Mouse (Mus musculus): Measurements from ENCODE around the gene Gm20431. TPM values are rescaled to one million over a fixed set of nuclear protein-coding genes. Genes with fewer than 3 reads are reported as not detected.

Gm20431 gene
- polyA plus RNA-seq, 1 experiment from 2014 or later: 8.2 TPM

GRCm38 (mm10) chr2:167685865-167686264, 24.6 kb upstream of the Gm20431 start:
- peaks cover 23% of the 10 kb centered on the region for H3K27me3 ChIP-seq (replicated peaks; ENCODE audit: control insufficient read depth, insufficient read depth, low read length)

GRCm38 (mm10) chr2:167685137-167685536, 23.8 kb upstream of the Gm20431 start:
- H3K36me3 ChIP-seq (ENCODE audit: control insufficient read depth, insufficient read depth): no peaks in the 10 kb centered on the region
- H3K9ac ChIP-seq (replicated peaks; ENCODE audit: low read depth, low read length): no peak overlapping the region
- H3K27me3 ChIP-seq (replicated peaks; ENCODE audit: control insufficient read depth, insufficient read depth, low read length): peaks cover 17% of the 10 kb centered on the region
- peaks cover 9% of the 10 kb centered on the region for H3K4me1 ChIP-seq (replicated peaks; ENCODE audit: control insufficient read depth, insufficient read depth, low read length)
- WGBS: 9% methylated on average over 8 of the region's 8 CpGs
- no peak overlapping the region for H3K4me3 ChIP-seq (replicated peaks; ENCODE audit: low read length)
- no peak overlapping the region for H3K4me2 ChIP-seq (ENCODE audit: low read length)
- H3K27ac ChIP-seq (ENCODE audit: low read length): no peak overlapping the region
- peak; percentile 43 for ATAC-seq
- H3K9me3 ChIP-seq (ENCODE audit: control insufficient read depth, low read length): no peaks in the 10 kb centered on the region

More at GRCm38 (mm10) chr2:167685865-167686264, 24.6 kb upstream of the Gm20431 start:
- Histone ChIP-seq H3K4me3 (replicated peaks; ENCODE audit: low read length) (no peak overlapping the region), H3K4me1 (replicated peaks; ENCODE audit: control insufficient read depth, insufficient read depth, low read length) (peaks cover 9% of the 10 kb centered on the region), H3K36me3 (ENCODE audit: control insufficient read depth, insufficient read depth) (no peaks in the 10 kb centered on the region), H3K27ac (ENCODE audit: low read length) (no peak overlapping the region), H3K9me3 (ENCODE audit: control insufficient read depth, low read length) (no peaks in the 10 kb centered on the region), H3K9ac (replicated peaks; ENCODE audit: low read depth, low read length) (no peak overlapping the region), H3K4me2 (ENCODE audit: low read length) (no peak overlapping the region)
- ATAC-seq: no peak
- WGBS: 83% methylated on average over 3 of the region's 3 CpGs

- Histone ChIP-seq H3K36me3 (ENCODE audit: control insufficient read depth, insufficient read depth) (no peaks in the 10 kb centered on the region), H3K27me3 (replicated peaks; ENCODE audit: control insufficient read depth, insufficient read depth, low read length) (peaks cover 5% of the 10 kb centered on the region; the same call in 1 of the 2 replicates), H3K9me3 (ENCODE audit: control insufficient read depth, low read length) (no peaks in the 10 kb centered on the region), H3K27ac (ENCODE audit: low read length) (no peak overlapping the region), H3K9ac (replicated peaks; ENCODE audit: low read depth, low read length) (no peak overlapping the region), H3K4me3 (replicated peaks; ENCODE audit: low read length) (no peak overlapping the region), H3K4me1 (replicated peaks; ENCODE audit: control insufficient read depth, insufficient read depth, low read length) (no peaks in the 10 kb centered on the region; the same call in 1 of the 2 replicates), H3K4me2 (ENCODE audit: low read length) (no peak overlapping the region)
- ATAC-seq: no peak
- WGBS: 77% methylated on average over 3 of the region's 3 CpGs
Observed at GRCm38 (mm10) chr2:167683721-167684120, 22.4 kb upstream of the Gm20431 start.

DNA sequence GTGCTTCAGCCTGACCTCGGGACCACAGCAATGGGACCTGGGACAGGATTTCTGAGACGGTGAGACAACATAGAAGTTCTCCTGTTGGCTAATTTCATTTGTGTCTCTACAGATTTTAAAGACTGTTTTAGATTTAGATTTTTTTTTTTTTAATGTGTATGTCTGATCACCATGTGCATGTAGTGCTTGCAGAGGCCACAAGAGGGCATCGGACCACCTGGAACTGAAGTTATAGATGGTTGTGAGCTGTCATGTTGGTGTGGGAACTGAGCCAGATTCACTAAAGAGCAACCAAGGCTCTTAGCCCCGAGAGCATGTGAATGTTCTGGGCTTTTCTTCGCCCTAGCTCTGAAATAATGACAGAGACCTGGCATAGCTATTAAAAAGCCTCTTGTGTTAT, 19.4 kb upstream of the Gm20431 start:
- H3K4me2 ChIP-seq (ENCODE audit: low read length): no peak overlapping the region
- 50% methylated on average over 5 of the region's 5 CpGs for WGBS
- no peaks in the 10 kb centered on the region for H3K9me3 ChIP-seq (ENCODE audit: control insufficient read depth, low read length)
- ATAC-seq: no peak
- H3K27me3 ChIP-seq (replicated peaks; ENCODE audit: control insufficient read depth, insufficient read depth, low read length): 0 out of 2 replicates have a peak, but pooled peaks cover 1% of the 10 kb centered on the region
- no peak overlapping the region for H3K4me3 ChIP-seq (replicated peaks; ENCODE audit: low read length)
- H3K27ac ChIP-seq (ENCODE audit: low read length): no peak overlapping the region
- no peak overlapping the region for H3K9ac ChIP-seq (replicated peaks; ENCODE audit: low read depth, low read length)
- no peaks in the 10 kb centered on the region for H3K36me3 ChIP-seq (ENCODE audit: control insufficient read depth, insufficient read depth)
- no peaks in the 10 kb centered on the region for H3K4me1 ChIP-seq (replicated peaks; ENCODE audit: control insufficient read depth, insufficient read depth, low read length)

DNA sequence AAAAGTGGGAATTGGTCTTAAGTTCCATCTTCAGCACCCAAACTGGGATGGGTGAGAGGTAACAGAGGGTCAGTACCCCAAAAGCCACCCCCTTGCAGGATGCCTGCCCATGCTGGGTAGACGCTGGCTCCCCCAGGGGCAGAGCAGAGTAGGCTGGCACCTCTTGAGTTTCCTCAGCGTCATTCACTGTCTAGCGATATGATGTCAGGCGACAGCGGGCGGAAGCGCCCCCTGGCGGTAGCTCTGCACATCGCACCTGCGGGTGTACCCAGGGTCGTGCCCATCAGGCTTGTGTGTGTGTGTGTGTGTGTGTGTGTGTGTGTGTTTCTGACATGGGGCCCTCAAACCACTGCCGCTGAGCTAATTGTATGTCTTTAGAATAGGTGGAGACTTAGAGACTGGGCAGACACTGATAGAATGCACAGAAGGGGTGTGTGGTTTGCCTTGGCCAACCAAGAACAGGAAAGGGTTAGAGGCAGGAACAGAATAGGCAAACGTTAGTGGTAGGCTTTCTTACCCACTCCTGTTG, 18.7 kb upstream of the Gm20431 start:
- Histone ChIP-seq H3K27ac (ENCODE audit: low read length) (no peak overlapping the region), H3K9me3 (ENCODE audit: control insufficient read depth, low read length) (no peaks in the 10 kb centered on the region), H3K36me3 (ENCODE audit: control insufficient read depth, insufficient read depth) (no peaks in the 10 kb centered on the region), H3K4me2 (ENCODE audit: low read length) (no peak overlapping the region; the same call in 1 of the 2 replicates), H3K9ac (replicated peaks; ENCODE audit: low read depth, low read length) (no peak overlapping the region), H3K4me3 (replicated peaks; ENCODE audit: low read length) (no peak overlapping the region), H3K4me1 (replicated peaks; ENCODE audit: control insufficient read depth, insufficient read depth, low read length) (no peaks in the 10 kb centered on the region), H3K27me3 (replicated peaks; ENCODE audit: control insufficient read depth, insufficient read depth, low read length) (no peaks in the 10 kb centered on the region)
- peak; percentile 85 for ATAC-seq
- WGBS: under 1% methylated on average over 13 of the region's 13 CpGs

GRCm38 (mm10) chr2:167678600-167678999, 17.3 kb upstream of the Gm20431 start:
- no peak for ATAC-seq
- H3K4me2 ChIP-seq (ENCODE audit: low read length): no peak overlapping the region
- H3K4me1 ChIP-seq (replicated peaks; ENCODE audit: control insufficient read depth, insufficient read depth, low read length): no peaks in the 10 kb centered on the region
- H3K27me3 ChIP-seq (replicated peaks; ENCODE audit: control insufficient read depth, insufficient read depth, low read length): no peaks in the 10 kb centered on the region
- WGBS: 49% methylated on average over 5 of the region's 5 CpGs
- H3K4me3 ChIP-seq (replicated peaks; ENCODE audit: low read length): no peak overlapping the region
- no peak overlapping the region for H3K9ac ChIP-seq (replicated peaks; ENCODE audit: low read depth, low read length)
- no peaks in the 10 kb centered on the region for H3K9me3 ChIP-seq (ENCODE audit: control insufficient read depth, low read length)
- H3K27ac ChIP-seq (ENCODE audit: low read length): no peak overlapping the region
- no peaks in the 10 kb centered on the region for H3K36me3 ChIP-seq (ENCODE audit: control insufficient read depth, insufficient read depth)

DNA sequence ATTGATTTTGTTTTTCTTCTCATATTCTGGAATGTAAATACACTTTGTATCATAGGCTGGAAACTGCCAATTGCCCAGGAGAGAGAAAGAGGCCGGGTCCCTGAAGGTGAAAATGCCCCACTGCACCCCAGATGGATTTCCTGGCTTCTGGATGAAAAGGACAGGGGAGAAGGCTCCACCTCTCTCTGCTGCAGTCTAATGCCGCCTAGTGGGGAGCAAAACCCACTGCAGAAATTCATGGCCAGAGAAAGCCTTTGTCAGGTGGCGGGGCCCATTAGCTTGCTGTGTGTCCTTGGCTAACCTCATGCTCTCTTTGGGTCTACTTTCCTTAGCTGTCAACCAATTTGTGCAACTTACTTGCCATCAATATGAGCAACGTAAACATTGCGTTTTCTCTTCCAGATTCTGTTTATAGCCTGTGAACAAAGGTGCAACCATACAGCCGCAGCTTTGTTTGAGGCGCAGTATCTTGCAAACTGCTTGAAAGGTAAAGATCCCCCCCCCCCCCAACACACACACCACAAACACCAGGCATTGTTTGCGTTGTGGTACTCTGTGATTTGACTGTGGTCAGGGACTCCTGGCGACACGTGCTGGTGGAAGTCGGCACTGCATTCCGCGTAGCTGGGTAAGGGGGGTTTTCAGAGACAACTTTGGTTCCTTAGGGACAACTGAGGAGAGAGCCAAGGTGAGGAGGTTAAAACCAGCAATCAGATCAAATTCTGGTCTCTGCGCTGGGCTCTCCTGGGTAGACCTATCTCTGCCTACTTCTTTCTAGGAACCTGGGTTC, 14.0 kb upstream of the Gm20431 start:
- 36% methylated on average over 14 of the region's 14 CpGs for WGBS

DNA sequence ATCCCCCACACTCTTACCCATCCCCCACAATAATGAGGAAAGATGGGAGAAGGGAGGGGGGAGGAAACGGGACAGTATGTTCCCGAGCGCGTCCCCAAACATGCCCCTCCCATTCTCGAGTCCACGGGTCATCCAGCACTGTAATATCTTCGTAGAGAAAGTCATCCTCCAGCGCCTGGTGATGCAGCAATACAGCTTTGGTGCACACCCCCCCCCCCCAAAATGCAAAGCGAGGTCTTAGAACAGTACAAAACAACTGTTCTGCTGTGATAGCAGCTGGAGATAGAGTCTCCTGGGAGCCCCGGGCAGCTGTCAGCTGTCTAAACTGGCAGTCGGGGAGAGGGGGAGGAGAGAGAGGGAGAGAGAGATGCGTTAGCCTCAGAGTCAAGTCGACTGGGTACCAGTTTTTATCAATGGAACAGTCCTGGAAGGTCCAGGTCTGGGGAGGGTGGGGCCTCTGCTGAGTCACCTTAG, 11.0 kb upstream of the Gm20431 start:
- Histone ChIP-seq H3K4me1 (replicated peaks; ENCODE audit: control insufficient read depth, insufficient read depth, low read length) (no peaks in the 10 kb centered on the region), H3K36me3 (ENCODE audit: control insufficient read depth, insufficient read depth) (no peaks in the 10 kb centered on the region), H3K4me2 (ENCODE audit: low read length) (no peak overlapping the region), H3K27ac (ENCODE audit: low read length) (no peak overlapping the region), H3K9ac (replicated peaks; ENCODE audit: low read depth, low read length) (no peak overlapping the region), H3K4me3 (replicated peaks; ENCODE audit: low read length) (no peak overlapping the region), H3K9me3 (ENCODE audit: control insufficient read depth, low read length) (no peaks in the 10 kb centered on the region), H3K27me3 (replicated peaks; ENCODE audit: control insufficient read depth, insufficient read depth, low read length) (no peaks in the 10 kb centered on the region)
- no peak for ATAC-seq
- 42% methylated on average over 13 of the region's 13 CpGs for WGBS

More for the DNA sequence above, 14.0 kb upstream of the Gm20431 start:
- Histone ChIP-seq H3K9ac (replicated peaks; ENCODE audit: low read depth, low read length) (no peak overlapping the region), H3K4me3 (replicated peaks; ENCODE audit: low read length) (no peak overlapping the region), H3K4me2 (ENCODE audit: low read length) (no peak overlapping the region), H3K36me3 (ENCODE audit: control insufficient read depth, insufficient read depth) (no peaks in the 10 kb centered on the region), H3K9me3 (ENCODE audit: control insufficient read depth, low read length) (no peaks in the 10 kb centered on the region), H3K27me3 (replicated peaks; ENCODE audit: control insufficient read depth, insufficient read depth, low read length) (no peaks in the 10 kb centered on the region), H3K27ac (ENCODE audit: low read length) (no peak overlapping the region), H3K4me1 (replicated peaks; ENCODE audit: control insufficient read depth, insufficient read depth, low read length) (no peaks in the 10 kb centered on the region)
- ATAC-seq: no peak

DNA sequence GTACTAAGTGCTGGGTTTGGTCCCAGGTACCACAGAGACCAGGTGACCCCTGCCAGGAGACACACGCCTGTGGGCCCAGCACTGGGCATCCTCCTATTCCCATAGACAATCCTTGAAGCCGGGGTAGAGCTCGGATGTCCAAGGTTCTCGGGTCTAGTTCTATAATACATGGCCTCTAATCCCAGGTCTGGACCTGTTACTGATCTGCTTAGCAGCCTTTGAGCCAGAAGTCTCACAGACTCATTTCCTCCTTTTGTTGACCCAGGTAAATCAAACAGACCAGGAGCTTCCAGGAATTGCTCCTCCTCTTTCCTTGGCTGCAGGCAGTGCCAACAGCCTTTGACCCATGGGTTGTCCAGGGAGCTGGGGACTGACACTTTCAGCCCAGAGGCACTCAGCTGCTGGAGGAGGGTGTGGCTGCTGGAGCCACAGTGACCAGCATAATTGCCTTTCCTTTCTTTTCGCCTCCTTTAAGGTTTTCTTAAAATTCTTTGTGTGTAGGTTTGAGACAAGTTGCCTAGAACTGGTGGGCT, 9.9 kb upstream of the Gm20431 start:
- H3K4me1 ChIP-seq (replicated peaks; ENCODE audit: control insufficient read depth, insufficient read depth, low read length): no peaks in the 10 kb centered on the region
- H3K4me3 ChIP-seq (replicated peaks; ENCODE audit: low read length): no peak overlapping the region
- H3K4me2 ChIP-seq (ENCODE audit: low read length): no peak overlapping the region
- H3K36me3 ChIP-seq (ENCODE audit: control insufficient read depth, insufficient read depth): no peaks in the 10 kb centered on the region
- ATAC-seq: no peak
- no peaks in the 10 kb centered on the region for H3K9me3 ChIP-seq (ENCODE audit: control insufficient read depth, low read length)
- H3K27ac ChIP-seq (ENCODE audit: low read length): no peak overlapping the region
- 91% methylated on average over 5 of the region's 5 CpGs for WGBS
- no peaks in the 10 kb centered on the region for H3K27me3 ChIP-seq (replicated peaks; ENCODE audit: control insufficient read depth, insufficient read depth, low read length)
- H3K9ac ChIP-seq (replicated peaks; ENCODE audit: low read depth, low read length): no peak overlapping the region
